Mouse (Mus musculus) brain, embryonic 14.5 days (tissue): ENCODE results near the gene AW209491. TPM values are rescaled to one million over a fixed set of nuclear protein-coding genes. Genes with fewer than 3 reads are reported as not detected.

Source experiments
- DNase-seq: peaks from one replicate; pipeline ENCODE4 v3.0.0-alpha.2; 2011; ENCODE audit warnings: low read depth
- CTCF ChIP-seq: fragments of 200-500 bp; IDR thresholded peaks from 2 replicates; pipeline ENCODE4 v1.5.1; 2012; ENCODE audit warnings: inconsistent platforms, mild to moderate bottlenecking, moderate library complexity, borderline replicate concordance; ENCODE audit not compliant: insufficient read depth, insufficient read length; ENCODE audit errors: extremely low read depth
- POLR2A ChIP-seq: fragments of 200-500 bp; IDR thresholded peaks from 2 replicates; pipeline ENCODE4 v1.6.1; 2012; ENCODE audit warnings: mild to moderate bottlenecking, inconsistent platforms, borderline replicate concordance; ENCODE audit not compliant: poor library complexity, insufficient read depth, insufficient read length, severe bottlenecking; ENCODE audit errors: extremely low read depth
- polyA plus RNA-seq: library from polyadenylated mRNA; depleted of rRNA; stranded (reverse); fragments of >200 nt; gene quantifications from 2 replicates; pipeline ENCODE4 v1.2.3, GENCODE M21; 2012; rRNA removed

Gene AW209491
- polyA plus RNA-seq, 1 experiment = 16.5 TPM

DNA sequence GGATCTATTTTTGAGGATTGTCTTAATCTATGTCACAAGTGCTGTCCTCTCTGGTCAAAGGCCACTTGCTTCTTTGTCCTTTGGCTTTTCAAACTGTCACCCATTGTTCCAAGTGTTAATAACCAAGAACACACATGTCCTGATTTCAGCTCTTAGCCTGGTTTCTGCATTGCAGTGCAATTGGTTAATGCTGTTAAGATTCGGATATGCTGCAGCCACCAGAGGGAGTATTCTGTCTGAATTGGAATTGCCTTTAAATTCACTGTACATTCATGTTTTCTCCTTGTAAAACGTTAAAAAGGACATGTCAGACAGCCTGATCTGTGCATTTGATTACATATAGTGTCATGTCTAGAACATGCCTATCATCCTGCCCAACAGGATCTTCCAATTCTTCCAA, 40.4 kb downstream of the AW209491 start:
- peak; percentile 83 for DNase-seq
- TF ChIP-seq POLR2A (no peak), CTCF (peak; percentile 44; the same call in 1 of the 2 replicates)

Other genes starting within 250 kb of the AW209491 start
- 30.4 and 34.2 TPM in 2 replicates for gene Hecw1, start 106.9 kb upstream of the AW209491 start, polyA plus RNA-seq
- 29.5 and 30.6 TPM in 2 replicates for gene Mrpl32, start 17.0 kb upstream of the AW209491 start, polyA plus RNA-seq
- 81.8 and 102 TPM in 2 replicates for gene Psma2, start 16.9 kb upstream of the AW209491 start, polyA plus RNA-seq